Mouse (Mus musculus) midbrain, embryonic 14.5 days (tissue): ENCODE measurements at regions not wholly inside any gene's neighbourhood (a gene's known extent, or its start where the extent isn't known, plus 50 kb on each side); places are given as distances from the start of the nearest gene placed in this dataset.

Experiments used
- ATAC-seq: fragments of 200-750 bp; cut with Nextera tagmentation; 2 replicates; pipeline ENCODE4 v1.8.0; 2017; ENCODE audit warnings: moderate number of reproducible peaks, moderate library complexity; ENCODE audit not compliant: low FRiP score, low TSS enrichment
- DNase-seq: peaks from one replicate; pipeline ENCODE4 v3.0.0-alpha.2; 2015
- H3K27ac ChIP-seq: fragments of 300-500 bp; sonication (generic); replicated peaks from 2 replicates; pipeline ENCODE4 v1.5.1; 2014; ENCODE audit warnings: mild to moderate bottlenecking, low read depth, low read length, moderate library complexity
- H3K27me3 ChIP-seq: fragments of 300-500 bp; sonication (generic); 2 replicates; pipeline ENCODE4 v1.6.1; 2014; ENCODE audit warnings: low read length, control low read depth, mixed read lengths; ENCODE audit not compliant: control insufficient read depth, insufficient read depth
- H3K36me3 ChIP-seq: fragments of 300-500 bp; sonication (generic); 2 replicates; pipeline ENCODE4 v1.6.1; 2014; ENCODE audit warnings: low read length, control low read depth; ENCODE audit not compliant: control insufficient read depth, insufficient read depth
- H3K4me1 ChIP-seq: fragments of 300-500 bp; sonication (generic); 2 replicates; pipeline ENCODE4 v1.6.1; 2014; ENCODE audit warnings: mild to moderate bottlenecking, antibody characterized with exemption, low read length, control low read depth; ENCODE audit not compliant: control insufficient read depth, insufficient read depth
- H3K4me2 ChIP-seq: fragments of 300-500 bp; sonication (generic); 2 replicates; pipeline ENCODE4 v1.6.1; 2014; ENCODE audit warnings: mild to moderate bottlenecking, low read length, moderate library complexity
- H3K4me3 ChIP-seq: fragments of 300-500 bp; sonication (generic); replicated peaks from 2 replicates; pipeline ENCODE4 v1.5.1; 2014; ENCODE audit warnings: low read depth, low read length
- H3K9ac ChIP-seq: fragments of 300-500 bp; sonication (generic); replicated peaks from 2 replicates; pipeline ENCODE4 v1.6.1; 2014; ENCODE audit warnings: mild to moderate bottlenecking, low read length, moderate library complexity
- H3K9me3 ChIP-seq: fragments of 300-500 bp; sonication (generic); 2 replicates; pipeline ENCODE4 v1.6.1; 2016; ENCODE audit warnings: low read length, control low read depth, mixed read lengths; ENCODE audit not compliant: control insufficient read depth
- WGBS: fragments of 180-500 bp; shearing (Covaris S2); extraction: QIAGEN DNeasy Blood & Tissue Kit; methylation state at CpG from one replicate; pipeline ENCODE4 v1.1.7; 2014; 5-methylcytosine and 5-hydroxymethylcytosine counted together

- no peak overlapping the region for H3K4me3 ChIP-seq
- no peaks in the 10 kb centered on the region for H3K4me1 ChIP-seq
- no peak; the same call in 1 of the 2 replicates for ATAC-seq
- no peak for DNase-seq
- H3K27me3 ChIP-seq = no peaks in the 10 kb centered on the region
- WGBS = 85% methylated on average over 3 of the region's 3 CpGs
- no peak overlapping the region for H3K9ac ChIP-seq
- H3K4me2 ChIP-seq = no peak overlapping the region
- H3K9me3 ChIP-seq = no peaks in the 10 kb centered on the region
- no peaks in the 10 kb centered on the region for H3K36me3 ChIP-seq
- no peak overlapping the region for H3K27ac ChIP-seq
These were observed 671.8 kb downstream of the 5730522E02Rik start for GRCm38 (mm10) chr11:25538641-25539258.

- DNase-seq (no peak), ATAC-seq (no peak)
- Histone ChIP-seq H3K36me3 (no peaks in the 10 kb centered on the region), H3K9me3 (no peaks in the 10 kb centered on the region), H3K4me1 (peaks cover 13% of the 10 kb centered on the region), H3K4me2 (no peak overlapping the region), H3K9ac (no peak overlapping the region), H3K27me3 (no peaks in the 10 kb centered on the region), H3K4me3 (no peak overlapping the region), H3K27ac (no peak overlapping the region)
- 89% methylated on average over 7 of the region's 7 CpGs for WGBS
These were observed 674.5 kb downstream of the 5730522E02Rik start for GRCm38 (mm10) chr11:25536069-25536468.

GRCm38 (mm10) chr11:25533081-25533480 lies 677.5 kb downstream of the 5730522E02Rik start:
- DNase-seq (no peak), ATAC-seq (no peak)
- Histone ChIP-seq H3K4me1 (peaks cover 13% of the 10 kb centered on the region), H3K27ac (no peak overlapping the region), H3K4me2 (no peak overlapping the region), H3K36me3 (no peaks in the 10 kb centered on the region), H3K27me3 (no peaks in the 10 kb centered on the region), H3K9ac (no peak overlapping the region), H3K9me3 (no peaks in the 10 kb centered on the region), H3K4me3 (no peak overlapping the region)
- WGBS = 73% methylated on average over 2 of the region's 2 CpGs

GRCm38 (mm10) chr11:25531668-25532398 lies 678.7 kb downstream of the 5730522E02Rik start:
- 39% methylated on average over 9 of the region's 9 CpGs for WGBS
- peak; percentile 24; the same call in 1 of the 2 replicates for ATAC-seq
- peak overlapping the region; percentile 73 for H3K27ac ChIP-seq

GRCm38 (mm10) chr11:25528056-25528455 lies 682.5 kb downstream of the 5730522E02Rik start:
- WGBS = 72% methylated on average over 5 of the region's 5 CpGs
- DNase-seq = peak; percentile 7
- no peak overlapping the region for H3K4me2 ChIP-seq
- H3K36me3 ChIP-seq = no peaks in the 10 kb centered on the region
- no peaks in the 10 kb centered on the region for H3K27me3 ChIP-seq
- no peak for ATAC-seq
- no peak overlapping the region for H3K4me3 ChIP-seq
- H3K9ac ChIP-seq = no peak overlapping the region
- no peaks in the 10 kb centered on the region for H3K9me3 ChIP-seq
- peaks cover 13% of the 10 kb centered on the region for H3K4me1 ChIP-seq
- no peak overlapping the region; the same call in 1 of the 2 replicates for H3K27ac ChIP-seq

More at GRCm38 (mm10) chr11:25531668-25532398, 678.7 kb downstream of the 5730522E02Rik start:
- Histone ChIP-seq H3K4me2 (no peak overlapping the region), H3K36me3 (no peaks in the 10 kb centered on the region), H3K4me1 (peaks cover 13% of the 10 kb centered on the region), H3K27me3 (no peaks in the 10 kb centered on the region), H3K9me3 (no peaks in the 10 kb centered on the region), H3K9ac (no peak overlapping the region), H3K4me3 (no peak overlapping the region)
- peak; percentile 41 for DNase-seq

GRCm38 (mm10) chr11:25518903-25519302 lies 691.7 kb downstream of the 5730522E02Rik start:
- DNase-seq (no peak), ATAC-seq (no peak)
- H3K9me3 ChIP-seq = no peaks in the 10 kb centered on the region
- H3K36me3 ChIP-seq = no peaks in the 10 kb centered on the region
- no peak overlapping the region for H3K9ac ChIP-seq
- H3K4me2 ChIP-seq = no peak overlapping the region
- WGBS = 73% methylated on average over 2 of the region's 2 CpGs
- no peak overlapping the region for H3K4me3 ChIP-seq
- no peaks in the 10 kb centered on the region for H3K27me3 ChIP-seq
- no peaks in the 10 kb centered on the region for H3K4me1 ChIP-seq
- H3K27ac ChIP-seq = no peak overlapping the region

- DNase-seq (no peak), ATAC-seq (no peak)
- no peak overlapping the region for H3K27ac ChIP-seq
- no peak overlapping the region for H3K4me3 ChIP-seq
- H3K27me3 ChIP-seq = no peaks in the 10 kb centered on the region
- 97% methylated on average over 1 of the region's 1 CpGs for WGBS
- no peaks in the 10 kb centered on the region for H3K36me3 ChIP-seq
- H3K4me2 ChIP-seq = no peak overlapping the region
- H3K4me1 ChIP-seq = no peaks in the 10 kb centered on the region
- no peaks in the 10 kb centered on the region for H3K9me3 ChIP-seq
- no peak overlapping the region for H3K9ac ChIP-seq
These were observed 692.4 kb downstream of the 5730522E02Rik start for GRCm38 (mm10) chr11:25518131-25518530.

- no peak for ATAC-seq
These were observed 705.1 kb downstream of the 5730522E02Rik start for GRCm38 (mm10) chr11:25505500-25505899.

More at GRCm38 (mm10) chr11:25505500-25505899, 705.1 kb downstream of the 5730522E02Rik start:
- H3K27ac ChIP-seq = no peak overlapping the region
- H3K4me3 ChIP-seq = no peak overlapping the region
- no peaks in the 10 kb centered on the region for H3K36me3 ChIP-seq
- no peak overlapping the region for H3K9ac ChIP-seq
- WGBS = 90% methylated on average over 3 of the region's 3 CpGs
- H3K9me3 ChIP-seq = no peaks in the 10 kb centered on the region
- H3K27me3 ChIP-seq = no peaks in the 10 kb centered on the region
- DNase-seq = no peak
- H3K4me2 ChIP-seq = no peak overlapping the region
- H3K4me1 ChIP-seq = no peaks in the 10 kb centered on the region
